Mouse (Mus musculus) erythroblast, embryonic 14.5 days (primary cell): ENCODE results near the gene Zglp1. TPM values are rescaled to one million over a fixed set of nuclear protein-coding genes. Genes with fewer than 3 reads are reported as not detected.

ENCODE experiments used
- H3K27me3 ChIP-seq: 2 replicates; pipeline ENCODE4 v1.6.1; 2012; ENCODE audit warnings: inconsistent platforms; ENCODE audit not compliant: control insufficient read depth
- H3K36me3 ChIP-seq: 2 replicates; pipeline ENCODE4 v1.6.1; 2012; ENCODE audit warnings: mild to moderate bottlenecking, inconsistent platforms; ENCODE audit not compliant: control insufficient read depth
- H3K4me1 ChIP-seq: 2 replicates; pipeline ENCODE4 v1.6.1; 2012; ENCODE audit warnings: inconsistent platforms; ENCODE audit not compliant: control insufficient read depth
- H3K4me3 ChIP-seq: replicated peaks from 2 replicates; pipeline ENCODE3; 2012; ENCODE audit warnings: moderate library complexity, mild to moderate bottlenecking, inconsistent platforms
- H3K9me3 ChIP-seq: 2 replicates; pipeline ENCODE4 v1.6.1; 2012; ENCODE audit warnings: low read length, inconsistent platforms, mixed read lengths; ENCODE audit not compliant: control insufficient read depth
- GATA1 ChIP-seq: IDR thresholded peaks from 2 replicates; pipeline ENCODE4 v1.6.1; 2012; ENCODE audit warnings: low read length, inconsistent platforms, mixed read lengths
- TAL1 ChIP-seq: IDR thresholded peaks from 3 replicates; pipeline ENCODE4 v1.6.1; 2012; ENCODE audit warnings: low read length, inconsistent platforms, mixed read lengths
- polyA plus RNA-seq: library from polyadenylated mRNA; stranded (reverse); fragments of >175 nt; gene quantifications from 2 replicates; pipeline ENCODE4 v1.2.3, GENCODE M21; 2012

The Zglp1 gene
- polyA plus RNA-seq, 1 experiment, result 1.9 TPM

GRCm38 (mm10) chr9:21031251-21031895 is 35.5 kb downstream of the Zglp1 start:
- Histone ChIP-seq H3K27me3 (peaks cover 50% of the 10 kb centered on the region), H3K9me3 (peaks cover 13% of the 10 kb centered on the region), H3K36me3 (peaks cover 49% of the 10 kb centered on the region), H3K4me1 (peaks cover 84% of the 10 kb centered on the region), H3K4me3 (peak overlapping the region; percentile 70)
- TF ChIP-seq TAL1, result no peak
- no peak for TF ChIP-seq GATA1

- H3K4me1 ChIP-seq, result peaks cover 86% of the 10 kb centered on the region
- H3K4me3 ChIP-seq, result peak overlapping the region; percentile 70
- TF ChIP-seq TAL1 (no peak), GATA1 (peak; percentile 96)
- peaks cover 46% of the 10 kb centered on the region for H3K36me3 ChIP-seq
- peaks cover 44% of the 10 kb centered on the region for H3K27me3 ChIP-seq
- H3K9me3 ChIP-seq, result peaks cover 9% of the 10 kb centered on the region
Measured at GRCm38 (mm10) chr9:21030781-21031250, 36.1 kb downstream of the Zglp1 start.

DNA sequence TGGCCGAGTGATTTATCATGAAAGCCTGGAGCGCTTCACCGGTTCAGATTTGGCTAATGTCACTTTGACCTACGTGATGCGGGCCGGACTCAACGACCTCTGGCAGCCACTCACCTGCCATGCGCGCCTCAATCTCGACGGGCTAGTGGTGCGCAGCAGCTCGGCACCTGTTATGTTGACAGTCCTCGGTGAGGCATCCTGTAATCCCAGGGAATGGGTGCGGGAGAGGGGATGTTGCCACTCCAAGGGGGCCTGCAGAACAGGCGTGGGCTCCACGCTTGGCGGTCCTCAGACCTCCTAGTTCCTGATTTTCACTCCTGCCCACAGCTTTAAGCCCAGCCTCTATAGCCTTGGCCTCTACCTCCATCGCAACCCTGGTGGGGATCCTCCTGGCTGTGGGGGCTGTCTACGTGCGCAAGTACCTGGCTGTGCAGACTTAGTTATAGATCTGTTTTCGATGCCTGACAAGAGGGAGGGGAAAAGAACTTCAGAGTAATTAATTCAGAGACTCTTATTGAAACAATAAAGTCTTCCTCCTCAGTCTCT is 36.8 kb downstream of the Zglp1 start:
- TF ChIP-seq TAL1, result no peak
- no peak for TF ChIP-seq GATA1

DNA sequence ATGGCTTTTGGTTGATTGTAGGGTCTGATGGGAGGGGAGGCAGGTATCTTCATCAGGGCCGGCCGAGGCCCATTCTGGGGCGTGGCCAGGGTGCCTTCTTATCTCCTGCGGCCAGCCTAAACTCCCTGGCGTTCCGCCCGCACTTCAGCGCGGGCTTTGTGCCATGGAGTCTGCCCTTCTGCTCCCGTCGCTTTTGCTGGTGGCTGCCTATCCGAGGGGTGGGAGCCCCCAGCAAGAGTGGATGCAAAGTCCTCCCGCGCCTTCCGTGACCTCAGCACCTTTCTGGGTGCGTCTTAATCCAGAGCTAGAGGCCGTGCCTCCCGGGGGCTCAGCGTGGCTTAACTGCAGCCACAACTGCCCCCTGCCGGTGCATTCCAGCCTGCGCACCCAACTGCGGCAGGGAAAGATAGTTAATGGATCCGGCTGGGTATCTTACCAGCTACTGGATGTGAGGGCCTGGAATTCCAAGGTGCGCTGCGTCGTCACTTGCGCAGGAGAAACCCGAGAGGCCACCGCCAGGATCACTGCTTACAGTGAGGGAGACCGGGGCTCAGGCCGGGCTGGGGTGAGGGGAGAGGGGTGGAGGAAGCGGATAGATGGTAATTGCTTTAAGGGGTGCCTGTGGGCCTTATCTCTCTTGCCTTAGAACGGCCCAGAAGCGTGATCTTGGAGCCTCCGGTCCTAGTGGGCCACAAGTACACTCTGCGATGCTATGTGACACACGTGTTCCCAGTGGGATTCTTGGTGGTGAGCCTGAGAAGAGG is 37.4 kb downstream of the Zglp1 start, which contains the start of gene Icam4:
TSS of gene Icam4 (plus strand) at position 83 of the 764 bp plus-strand sequence.
- Histone ChIP-seq H3K36me3 (peaks cover 39% of the 10 kb centered on the region), H3K4me1 (peaks cover 79% of the 10 kb centered on the region), H3K4me3 (peak within 1 kb of the TSS; percentile 70), H3K27me3 (peaks cover 31% of the 10 kb centered on the region), H3K9me3 (peaks cover under 1% of the 10 kb centered on the region; the same call in 1 of the 2 replicates)
- peak; percentile 80 for TF ChIP-seq TAL1
- peak; percentile 93 for TF ChIP-seq GATA1

More for the DNA sequence above, 36.8 kb downstream of the Zglp1 start:
- H3K36me3 ChIP-seq, result peaks cover 43% of the 10 kb centered on the region
- peaks cover 3% of the 10 kb centered on the region for H3K9me3 ChIP-seq
- H3K27me3 ChIP-seq, result peaks cover 38% of the 10 kb centered on the region
- H3K4me3 ChIP-seq, result peak overlapping the region; percentile 70
- peaks cover 86% of the 10 kb centered on the region for H3K4me1 ChIP-seq

- peaks cover 36% of the 10 kb centered on the region for H3K36me3 ChIP-seq
- no peak for TF ChIP-seq GATA1
- no peak for TF ChIP-seq TAL1
- H3K4me1 ChIP-seq, result peaks cover 74% of the 10 kb centered on the region
- no peaks in the 10 kb centered on the region for H3K9me3 ChIP-seq
- peaks cover 23% of the 10 kb centered on the region for H3K27me3 ChIP-seq
- peak overlapping the region; percentile 70 for H3K4me3 ChIP-seq
Measured at GRCm38 (mm10) chr9:21028560-21029110, 38.3 kb downstream of the Zglp1 start.

DNA sequence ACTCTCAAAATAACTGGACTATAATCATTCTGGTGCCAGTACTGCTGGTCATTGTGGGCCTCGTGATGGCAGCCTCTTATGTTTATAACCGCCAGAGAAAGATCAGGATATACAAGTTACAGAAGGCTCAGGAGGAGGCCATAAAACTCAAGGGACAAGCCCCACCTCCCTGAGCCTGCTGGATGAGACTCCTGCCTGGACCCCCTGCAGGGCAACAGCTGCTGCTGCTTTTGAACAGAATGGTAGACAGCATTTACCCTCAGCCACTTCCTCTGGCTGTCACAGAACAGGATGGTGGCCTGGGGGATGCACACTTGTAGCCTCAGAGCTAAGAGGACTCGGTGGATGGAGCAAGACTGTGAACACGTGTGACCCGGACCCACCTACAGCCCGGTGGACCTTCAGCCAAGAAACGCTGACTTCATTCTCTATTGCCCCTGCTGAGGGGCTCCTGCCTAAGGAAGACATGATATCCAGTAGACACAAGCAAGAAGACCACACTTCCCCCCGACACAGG is 39.1 kb downstream of the Zglp1 start:
- Histone ChIP-seq H3K4me1 (peaks cover 66% of the 10 kb centered on the region), H3K4me3 (no peak overlapping the region), H3K36me3 (peaks cover 36% of the 10 kb centered on the region), H3K27me3 (peaks cover 15% of the 10 kb centered on the region), H3K9me3 (no peaks in the 10 kb centered on the region)
- TF ChIP-seq GATA1 (no peak), TAL1 (no peak)

GRCm38 (mm10) chr9:21026849-21027248 is 40.0 kb downstream of the Zglp1 start:
- Histone ChIP-seq H3K9me3 (no peaks in the 10 kb centered on the region), H3K4me1 (peaks cover 59% of the 10 kb centered on the region), H3K4me3 (no peak overlapping the region), H3K27me3 (peaks cover 6% of the 10 kb centered on the region), H3K36me3 (peaks cover 36% of the 10 kb centered on the region)
- TF ChIP-seq GATA1 (no peak), TAL1 (no peak)

GRCm38 (mm10) chr9:21025258-21025810 is 41.6 kb downstream of the Zglp1 start:
- no peak for TF ChIP-seq GATA1
- no peak for TF ChIP-seq TAL1
- no peak overlapping the region for H3K4me3 ChIP-seq
- H3K9me3 ChIP-seq, result no peaks in the 10 kb centered on the region
- peaks cover 34% of the 10 kb centered on the region for H3K36me3 ChIP-seq
- H3K4me1 ChIP-seq, result peaks cover 49% of the 10 kb centered on the region
- H3K27me3 ChIP-seq, result peaks cover 3% of the 10 kb centered on the region
